Mouse (Mus musculus): ENCODE data around the gene Olfr683.

GRCm38 (mm10) chr7:105141275-105141674 is 5.5 kb downstream of the Olfr683 start:
- TF ChIP-seq CTCF (IDR thresholded peaks at IDR 0.05; ENCODE audit: low read depth) (no peak), EP300 (IDR thresholded peaks at IDR 0.05; ENCODE audit: low read depth) (no peak)

Data from heart, postnatal 0 days (tissue).